Mouse (Mus musculus) MEL (cell line): Measurements from ENCODE around the gene Oxsr1. TPM values are rescaled to one million over a fixed set of nuclear protein-coding genes. Genes with fewer than 3 reads are reported as not detected.

Experiments used
- DNase-seq: peaks from one replicate; pipeline ENCODE4 v3.0.0; 2011; ENCODE audit warnings: low read depth, low spot score
- H3K27ac ChIP-seq: 2 replicates; pipeline ENCODE4 v1.5.1; 2012; ENCODE audit warnings: low read depth, mild to moderate bottlenecking, control low read depth, low read length, moderate library complexity; ENCODE audit not compliant: control insufficient read depth
- H3K27me3 ChIP-seq, 2 experiments: fragments of 150-350 bp in 1 of 2; sonication (generic) in 1 of 2; 2 replicates each; pipeline ENCODE4 v1.6.1; 2012; ENCODE audit warnings: low read length in 2 of 2, mild to moderate bottlenecking in 2 of 2, improper control_type of control experiment in 1 of 2, moderate library complexity in 1 of 2; ENCODE audit not compliant: insufficient read depth in 2 of 2, control insufficient read depth in 1 of 2
- H3K36me3 ChIP-seq, 2 experiments: 2 replicates each; pipeline ENCODE4 v1.6.1; 2012 to 2014; ENCODE audit warnings: low read length in 2 of 2, improper control_type of control experiment in 1 of 2, inconsistent platforms in 1 of 2, mild to moderate bottlenecking in 1 of 2; ENCODE audit not compliant: insufficient read depth in 2 of 2, control insufficient read depth in 1 of 2
- H3K4me1 ChIP-seq, 2 experiments: fragments of 150-350 bp in 1 of 2; sonication (generic) in 1 of 2; 2 replicates each; pipeline ENCODE4 v1.6.1; 2012; ENCODE audit warnings: low read length in 2 of 2, improper control_type of control experiment in 1 of 2, mild to moderate bottlenecking in 1 of 2; ENCODE audit not compliant: insufficient read depth in 2 of 2, control insufficient read depth in 1 of 2
- H3K4me3 ChIP-seq, 2 experiments: fragments of 150-350 bp in 1 of 2; sonication (generic) in 1 of 2; 2 replicates each; pipeline ENCODE4 v1.5.1; 2012; ENCODE audit warnings: low read depth in 2 of 2, low read length in 2 of 2, mild to moderate bottlenecking in 2 of 2, moderate library complexity in 2 of 2, control low read depth in 1 of 2, improper control_type of control experiment in 1 of 2; ENCODE audit not compliant: control insufficient read depth in 1 of 2, insufficient read depth in 1 of 2
- H3K79me2 ChIP-seq: 2 replicates; pipeline ENCODE4 v1.6.1; 2012; ENCODE audit warnings: mild to moderate bottlenecking, low read length, moderate library complexity; ENCODE audit not compliant: control insufficient read depth, poor library complexity, insufficient read depth
- H3K9ac ChIP-seq: 2 replicates; pipeline ENCODE4 v1.6.1; 2012; ENCODE audit warnings: low read depth, mild to moderate bottlenecking, control low read depth, low read length, moderate library complexity; ENCODE audit not compliant: control insufficient read depth, poor library complexity, severe bottlenecking
- H3K9me3 ChIP-seq: fragments of 150-350 bp; sonication (generic); replicated peaks from 2 replicates; pipeline ENCODE4 v1.6.1; 2012; ENCODE audit warnings: mild to moderate bottlenecking, low read length, improper control_type of control experiment, moderate library complexity; ENCODE audit not compliant: insufficient read depth
- ELF1 ChIP-seq: IDR thresholded peaks from 2 replicates; pipeline ENCODE4 v1.6.1; 2014; ENCODE audit warnings: low read depth, mild to moderate bottlenecking, inconsistent platforms, low read length, improper control_type of control experiment, moderate library complexity
- EP300 ChIP-seq, 2 experiments: IDR thresholded peaks; 2 replicates each; pipeline ENCODE4 v1.6.1; 2011; ENCODE audit warnings: improper control_type of control experiment in 2 of 2, low read length in 2 of 2, low read depth in 1 of 2, mild to moderate bottlenecking in 1 of 2
- ETS1 ChIP-seq: IDR thresholded peaks from 2 replicates; pipeline ENCODE4 v1.6.1; 2012; ENCODE audit warnings: low read depth, mild to moderate bottlenecking, inconsistent platforms, low read length, improper control_type of control experiment, moderate library complexity
- GABPA ChIP-seq: IDR thresholded peaks from 2 replicates; pipeline ENCODE4 v1.6.1; 2012; ENCODE audit warnings: low read depth, mild to moderate bottlenecking, inconsistent platforms, low read length, improper control_type of control experiment, moderate library complexity
- GATA1 ChIP-seq: IDR thresholded peaks from 2 replicates; pipeline ENCODE4 v1.6.1; 2011; ENCODE audit warnings: low read depth, low read length, improper control_type of control experiment
- JUND ChIP-seq: IDR thresholded peaks from 2 replicates; pipeline ENCODE4 v1.6.1; 2011; ENCODE audit warnings: low read depth, mild to moderate bottlenecking, improper control_type of control experiment, low read length
- MYB ChIP-seq: IDR thresholded peaks from 2 replicates; pipeline ENCODE4 v1.6.1; 2011; ENCODE audit warnings: mild to moderate bottlenecking, low read depth, low read length, improper control_type of control experiment
- NELFE ChIP-seq: IDR thresholded peaks from 2 replicates; pipeline ENCODE4 v1.6.1; 2011; ENCODE audit warnings: low read depth, low read length, improper control_type of control experiment
- POLR2A ChIP-seq, 2 experiments: IDR thresholded peaks; 2 replicates each; pipeline ENCODE4 v1.6.1; 2011 to 2012; ENCODE audit warnings: low read length in 2 of 2, mild to moderate bottlenecking in 2 of 2, control low read depth in 1 of 2, improper control_type of control experiment in 1 of 2, low read depth in 1 of 2, moderate library complexity in 1 of 2; ENCODE audit not compliant: control insufficient read depth in 1 of 2, insufficient read depth in 1 of 2, poor library complexity in 1 of 2
- RAD21 ChIP-seq: IDR thresholded peaks from 2 replicates; pipeline ENCODE4 v1.6.1; 2011; ENCODE audit warnings: mild to moderate bottlenecking, low read depth, low read length, improper control_type of control experiment
- TCF12 ChIP-seq: IDR thresholded peaks from 2 replicates; pipeline ENCODE4 v1.6.1; 2014; ENCODE audit warnings: low read depth, mild to moderate bottlenecking, inconsistent platforms, low read length, improper control_type of control experiment, moderate library complexity
- USF2 ChIP-seq, 2 experiments: IDR thresholded peaks; 2 replicates each; pipeline ENCODE4 v1.6.1; 2011 to 2012; ENCODE audit warnings: improper control_type of control experiment in 2 of 2, low read length in 2 of 2, borderline replicate concordance in 1 of 2, inconsistent platforms in 1 of 2, low read depth in 1 of 2, mild to moderate bottlenecking in 1 of 2; ENCODE audit not compliant: insufficient read depth in 1 of 2
- ZC3H11A ChIP-seq: IDR thresholded peaks from 2 replicates; pipeline ENCODE4 v1.6.1; 2012; ENCODE audit warnings: low read depth, mild to moderate bottlenecking, inconsistent platforms, low read length, improper control_type of control experiment
- ZKSCAN1 ChIP-seq: IDR thresholded peaks from 2 replicates; pipeline ENCODE4 v1.6.1; 2012; ENCODE audit warnings: low read depth, mild to moderate bottlenecking, inconsistent platforms, low read length, improper control_type of control experiment, moderate library complexity
- ZNF384 ChIP-seq: IDR thresholded peaks from 2 replicates; pipeline ENCODE4 v1.6.1; 2012; ENCODE audit warnings: low read depth, mild to moderate bottlenecking, inconsistent platforms, low read length, improper control_type of control experiment
- polyA plus RNA-seq, 2 experiments: library from polyadenylated mRNA; stranded (reverse) in 1 of 2; unstranded in 1 of 2; fragments of >175 nt in 1 of 2; fragments of >200 nt in 1 of 2; gene quantifications; 2 replicates each; pipeline versions ENCODE4 v1.2.1 to v1.2.4; 2012; ENCODE audit warnings: low replicate concordance in 2 of 2, low read depth in 1 of 2; ENCODE audit not compliant: insufficient read length in 2 of 2, insufficient read depth in 1 of 2, missing spikeins in 1 of 2
- total RNA-seq: library from RNA; depleted of rRNA; stranded (reverse); fragments of 300-350 nt; gene quantifications from 2 replicates; pipeline ENCODE4 v1.2.3, GENCODE M21; 2012

The Oxsr1 gene
- total and polyA plus RNA-seq, 3 experiments = 25.6 to 304 (median 37.6) TPM

DNA sequence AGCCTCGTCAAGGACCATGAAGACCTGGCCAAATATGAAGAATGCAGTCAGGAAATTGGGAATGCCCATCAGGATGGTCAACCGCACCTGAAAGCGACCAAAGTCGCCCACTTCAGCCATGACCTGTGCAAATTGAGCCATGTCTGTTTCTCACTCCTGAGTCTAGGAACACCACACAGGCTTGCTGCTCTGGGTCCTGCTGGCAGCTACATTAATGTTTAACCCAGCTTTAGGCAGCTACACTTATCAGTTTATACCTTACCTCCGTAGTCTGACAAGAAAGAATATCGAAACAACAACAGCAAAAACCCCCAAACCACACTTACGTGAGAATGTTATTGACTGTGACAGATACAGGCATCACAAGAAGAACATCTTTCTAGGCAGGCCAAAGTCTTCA, 90.7 kb downstream of the Oxsr1 start:
- peak; percentile 19 for DNase-seq
- Histone ChIP-seq H3K36me3 (peaks cover 0 to 2% of the 10 kb centered on the region in 2 experiments; a peak in 2 of 4 replicates), H3K27me3 (no peaks in the 10 kb centered on the region), H3K27ac (no peak overlapping the region), H3K9ac (no peak overlapping the region), H3K4me1 (peaks cover 3 to 19% of the 10 kb centered on the region in 2 experiments; a peak in 3 of 4 replicates), H3K79me2 (no peaks in the 10 kb centered on the region), H3K9me3 (no peaks in the 10 kb centered on the region), H3K4me3 (no peak overlapping the region)
- TF ChIP-seq GATA1 (no peak), MYB (no peak), POLR2A (IDR thresholded peaks at IDR 0.05; ENCODE audit: control insufficient read depth in 1 of 2, insufficient read depth in 1 of 2, low read depth in 1 of 2, low read length in 2 of 2, poor library complexity in 1 of 2) (no peak), ETS1 (no peak), USF2 (IDR thresholded peaks at IDR 0.05; ENCODE audit: borderline replicate concordance in 1 of 2, insufficient read depth in 1 of 2, low read depth in 1 of 2, low read length in 2 of 2) (no peak), ZNF384 (no peak), JUND (no peak), NELFE (no peak), ZKSCAN1 (no peak), EP300 (IDR thresholded peaks at IDR 0.05; ENCODE audit: low read depth in 1 of 2, low read length in 2 of 2) (peak in 1 of 2 experiments; percentile 34; a peak in 1 of 4 replicates), ELF1 (no peak), GABPA (no peak), TCF12 (0 out of 2 replicates have a peak, but pooled peaks have one; percentile 36)

DNA sequence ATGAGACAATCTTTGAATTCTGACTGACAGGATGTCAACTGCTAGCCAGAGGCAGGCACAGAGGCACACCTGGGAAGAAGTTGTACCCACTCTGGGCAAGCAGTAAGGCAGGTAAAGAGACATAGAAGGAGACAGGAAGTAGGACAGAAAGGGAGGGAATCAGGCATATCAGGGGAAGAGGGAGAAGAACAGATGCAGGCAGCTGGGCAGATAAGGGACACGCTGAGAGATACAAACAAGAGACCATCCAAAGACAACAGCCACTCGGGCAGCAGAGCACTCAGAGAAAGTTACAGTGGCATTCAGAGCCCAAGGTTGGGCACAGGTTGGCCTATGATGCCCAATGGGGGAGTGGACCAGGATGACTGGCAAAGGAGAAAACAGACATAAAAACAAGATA, 91.4 kb downstream of the Oxsr1 start:
- TF ChIP-seq ZC3H11A = no peak
- peak; percentile 59; the same call in 1 of the 2 replicates for TF ChIP-seq TCF12
- TF ChIP-seq RAD21 = no peak
- peak; percentile 70 for TF ChIP-seq GATA1
- 0 out of 4 replicates have a peak, but pooled peaks have one; percentile 19 to 24 for TF ChIP-seq EP300 (IDR thresholded peaks at IDR 0.05; ENCODE audit: low read depth in 1 of 2, low read length in 2 of 2)
- H3K36me3 ChIP-seq = peaks cover 0 to 2% of the 10 kb centered on the region in 2 experiments; a peak in 2 of 4 replicates
- peak; percentile 28 for DNase-seq
- no peak overlapping the region for H3K4me3 ChIP-seq
- H3K4me1 ChIP-seq = peaks cover 3 to 19% of the 10 kb centered on the region in 2 experiments; a peak in 3 of 4 replicates
- H3K79me2 ChIP-seq = no peaks in the 10 kb centered on the region
- no peaks in the 10 kb centered on the region for H3K9me3 ChIP-seq
- H3K27me3 ChIP-seq = no peaks in the 10 kb centered on the region
- H3K27ac ChIP-seq = no peak overlapping the region
- H3K9ac ChIP-seq = no peak overlapping the region
